Mouse (Mus musculus): ENCODE measurements at regions not wholly inside any gene's neighbourhood (a gene's known extent, or its start where the extent isn't known, plus 50 kb on each side); places are given as distances from the start of the nearest gene placed in this dataset.

DNA sequence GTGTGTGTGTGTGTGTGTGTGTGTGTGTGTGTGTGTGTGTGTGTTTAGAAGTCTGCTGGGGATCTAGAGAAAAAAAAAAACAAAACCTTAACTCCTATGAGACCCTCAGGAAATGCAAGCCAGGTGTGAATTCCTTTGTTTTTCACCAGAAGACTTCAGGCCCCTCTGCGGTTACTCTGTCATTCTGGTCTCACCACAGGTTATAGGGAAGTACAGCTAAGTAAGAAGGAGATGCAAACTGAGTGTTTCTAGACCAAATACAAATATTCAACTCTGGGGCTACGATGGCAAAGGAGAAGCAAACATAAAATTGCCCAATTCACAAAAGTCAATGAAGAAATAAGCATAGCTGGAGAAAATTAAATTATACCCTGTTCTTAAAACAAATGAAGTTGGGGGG, 54.9 kb upstream of the Basp1 start:
- DNase-seq (ENCODE audit: extremely low spot score in 1 of 2, low spot score in 1 of 2) = no peak

DNA sequence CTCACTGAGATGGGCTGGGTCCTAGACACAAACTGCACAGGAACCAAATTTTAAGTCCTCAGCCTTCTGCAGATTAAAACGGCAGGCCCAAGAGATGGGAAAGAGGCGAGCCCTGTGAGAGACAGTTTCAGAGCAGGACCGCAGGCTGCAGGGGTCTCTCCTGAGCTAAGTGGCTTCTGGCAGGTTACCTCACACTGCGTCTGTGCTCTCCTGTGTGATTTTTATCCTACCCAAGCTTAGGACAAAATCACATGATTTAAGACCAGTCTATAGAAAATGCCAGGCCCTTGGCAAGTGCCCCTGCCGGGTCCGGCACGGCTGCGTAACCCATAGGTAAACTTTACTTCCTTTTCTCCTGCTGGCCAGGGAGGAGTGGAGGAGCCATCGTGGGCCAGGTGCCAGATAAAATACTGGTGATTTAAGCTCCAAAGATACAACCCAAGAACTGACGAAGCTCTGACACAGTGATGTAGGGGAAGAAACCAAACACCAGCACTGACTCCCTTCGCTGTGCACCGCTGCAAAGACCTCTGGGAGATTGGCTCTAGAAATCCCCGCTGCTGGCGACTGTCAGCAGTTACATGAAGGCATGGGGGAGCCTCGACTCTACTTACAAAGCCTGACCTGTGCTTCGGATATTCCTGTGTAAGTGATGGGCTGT, 55.8 kb upstream of the Basp1 start:
- no peak for DNase-seq (ENCODE audit: extremely low spot score in 1 of 2, low spot score in 1 of 2)

DNA sequence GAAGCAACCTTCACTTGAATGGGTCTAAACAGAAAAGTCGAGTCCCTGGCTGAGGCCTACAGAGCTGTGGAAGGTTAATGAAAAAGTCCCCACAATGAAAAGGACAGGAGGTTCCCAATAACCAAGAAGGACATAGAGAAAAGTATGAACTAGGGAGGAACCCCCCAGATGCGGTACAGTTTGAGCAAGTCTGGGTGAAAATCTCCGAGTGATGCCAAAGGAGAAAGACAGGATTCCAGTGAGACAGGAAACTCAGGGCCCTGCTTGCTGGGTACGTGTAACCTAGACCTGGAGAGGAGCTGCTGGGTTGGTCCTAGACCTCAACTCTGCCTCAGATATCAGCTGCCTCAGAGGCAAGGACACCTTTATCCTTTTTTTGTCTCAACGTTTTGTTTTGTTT, 57.8 kb upstream of the Basp1 start:
- DNase-seq (ENCODE audit: extremely low spot score in 1 of 2, low spot score in 1 of 2) = no peak

DNA sequence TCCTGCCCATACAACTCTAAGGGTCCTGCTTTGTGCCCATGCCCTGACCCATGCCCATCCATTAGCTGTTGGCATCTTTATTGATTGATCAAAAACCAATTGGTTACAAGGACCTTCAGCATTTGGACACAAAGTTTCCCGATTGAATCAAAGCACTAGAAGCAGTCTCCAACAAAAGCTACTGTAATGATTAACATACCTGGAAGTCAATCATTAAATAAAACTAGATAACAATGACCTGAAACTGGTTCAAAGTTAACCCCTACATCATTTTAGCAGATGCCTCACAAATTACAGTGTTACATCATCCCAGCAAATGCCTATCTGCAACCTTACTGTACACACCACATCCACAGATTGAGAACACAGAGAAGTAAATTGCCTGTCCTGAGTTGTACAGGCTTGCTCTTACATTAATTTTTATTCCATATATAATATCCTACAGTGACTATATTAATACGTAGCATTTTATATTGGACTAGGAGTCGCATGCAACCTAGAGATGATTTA, 59.7 kb upstream of the Basp1 start:
- no peak for DNase-seq (ENCODE audit: extremely low spot score in 1 of 2, low spot score in 1 of 2)

DNA sequence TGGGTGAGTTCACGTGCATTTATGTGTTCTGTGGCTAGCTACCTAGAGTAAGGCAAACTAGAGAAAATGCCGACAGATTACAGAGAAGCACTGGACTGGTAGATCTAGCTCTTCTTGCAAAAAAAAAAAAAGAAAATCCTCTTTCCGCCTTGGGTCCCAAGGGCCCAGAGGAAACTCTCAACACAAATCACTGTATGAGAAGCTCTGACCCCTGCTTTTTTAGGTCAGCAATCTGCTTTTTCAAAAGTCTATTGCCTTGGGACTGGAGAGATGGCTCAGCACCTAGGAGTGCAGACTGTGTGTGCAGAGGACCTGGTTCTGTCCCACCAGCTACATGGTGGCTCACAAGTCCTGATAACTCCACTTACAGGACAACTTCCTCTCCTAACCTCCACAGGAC, 60.5 kb upstream of the Basp1 start:
- no peak for DNase-seq (ENCODE audit: extremely low spot score in 1 of 2, low spot score in 1 of 2)

DNA sequence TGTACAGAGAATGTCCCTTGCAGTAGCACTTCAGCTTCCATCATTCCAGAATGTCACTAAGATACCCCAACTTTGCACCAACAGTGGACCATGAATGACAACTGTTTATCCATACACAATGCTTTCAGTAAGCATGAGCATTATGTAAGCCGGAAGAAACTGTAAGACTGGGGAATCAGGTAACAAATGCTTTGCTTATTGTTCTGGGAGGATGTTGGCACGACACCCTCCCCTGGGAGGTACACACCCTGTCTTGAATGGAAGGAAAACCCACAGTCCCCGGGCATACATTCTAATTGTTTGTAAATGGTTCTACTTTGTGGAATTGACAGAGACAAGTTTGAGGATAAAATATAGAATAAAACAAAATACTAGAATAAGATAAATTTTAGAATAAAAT, 69.0 kb upstream of the Basp1 start:
- no peak for DNase-seq (ENCODE audit: extremely low spot score in 1 of 2, low spot score in 1 of 2)

DNA sequence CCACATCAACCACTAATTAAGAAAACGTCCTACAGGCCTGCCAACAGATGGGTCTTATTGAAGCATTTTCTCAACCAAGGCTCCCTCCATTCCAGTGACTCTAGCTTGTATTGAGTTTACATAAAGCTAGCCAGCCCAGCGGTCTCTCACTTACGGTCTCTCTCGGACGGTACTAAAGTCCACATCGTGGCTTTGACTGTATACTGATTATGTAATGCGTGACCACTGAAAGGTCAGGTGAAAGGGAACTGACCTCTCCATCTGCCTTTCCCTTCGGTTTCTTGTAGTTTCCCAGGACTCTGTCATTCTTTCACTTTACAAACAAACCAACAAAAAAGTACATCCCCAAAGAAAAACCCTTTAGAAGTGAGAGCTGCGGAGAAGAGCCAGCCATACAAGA, 71.8 kb upstream of the Basp1 start:
- DNase-seq (ENCODE audit: extremely low spot score in 1 of 2, low spot score in 1 of 2) = no peak

DNA sequence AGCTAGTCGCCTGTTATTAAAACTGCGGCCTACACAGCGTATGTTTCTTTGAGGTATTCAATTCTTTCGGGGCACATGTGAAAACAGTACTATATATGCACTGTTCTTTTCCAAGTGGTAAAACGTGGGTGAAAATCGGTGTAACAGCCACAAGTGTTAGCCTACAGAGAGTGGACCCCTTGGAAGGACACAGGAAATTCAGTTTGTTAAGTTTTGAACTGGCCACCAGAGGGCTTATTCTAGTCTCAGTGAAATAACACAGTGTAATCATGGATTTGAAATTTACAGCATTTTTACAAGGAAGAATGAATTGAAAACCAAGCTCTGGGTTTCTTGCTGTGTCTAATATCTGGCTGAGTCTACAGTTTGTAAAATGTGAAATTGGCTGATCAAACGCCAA, 72.6 kb upstream of the Basp1 start:
- peak in 1 of 2 experiments; percentile 40 for DNase-seq (ENCODE audit: extremely low spot score in 1 of 2, low spot score in 1 of 2)

DNA sequence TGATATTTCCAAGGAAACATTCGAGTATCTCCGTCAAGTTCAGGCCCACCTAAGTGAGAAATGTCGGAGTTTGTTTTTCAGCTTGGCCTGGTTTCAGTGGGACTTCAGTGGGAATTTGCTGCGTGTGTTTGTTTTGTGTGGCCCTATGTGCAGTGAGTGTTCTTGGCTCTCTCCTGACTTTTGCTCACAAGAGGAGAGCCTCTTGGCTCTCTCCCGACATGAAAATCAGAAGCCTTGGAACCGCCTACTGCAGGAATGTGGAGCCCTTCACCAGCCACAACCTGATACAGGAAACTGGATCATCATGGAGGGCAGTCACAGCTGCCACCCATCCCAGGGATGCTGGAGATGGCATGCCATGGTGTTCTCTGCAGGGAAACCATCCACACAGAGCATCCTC, 76.2 kb upstream of the Basp1 start:
- DNase-seq (ENCODE audit: extremely low spot score in 1 of 2, low spot score in 1 of 2) = no peak

DNA sequence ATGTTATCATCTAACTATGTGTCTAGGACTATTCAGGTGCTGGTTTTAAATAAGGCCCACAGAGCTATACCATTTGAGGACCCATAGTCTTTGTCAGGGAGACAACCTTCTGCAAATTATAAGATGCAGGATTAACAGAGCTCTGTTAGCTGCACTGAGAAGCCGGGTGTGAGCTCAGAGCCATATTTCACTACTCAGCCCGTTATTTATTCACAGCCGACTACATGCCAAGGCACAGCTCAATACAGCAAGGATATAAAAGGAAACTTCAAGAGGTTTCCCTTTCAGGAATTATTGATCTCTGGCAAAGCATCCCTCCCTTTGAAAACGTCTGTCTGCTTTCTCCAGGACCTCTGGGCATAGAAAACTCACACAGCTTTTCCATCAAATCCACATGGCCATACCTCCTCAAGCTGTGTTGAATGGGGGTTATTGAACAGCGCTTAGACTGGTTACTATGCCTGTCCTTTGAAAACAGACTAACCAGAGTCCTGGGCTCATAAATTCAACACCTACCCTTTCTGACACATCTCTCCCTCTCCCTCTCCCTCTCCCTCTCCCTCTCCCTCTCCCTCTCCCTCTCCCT, 78.7 kb upstream of the Basp1 start:
- no peak for DNase-seq (ENCODE audit: extremely low spot score in 1 of 2, low spot score in 1 of 2)

DNA sequence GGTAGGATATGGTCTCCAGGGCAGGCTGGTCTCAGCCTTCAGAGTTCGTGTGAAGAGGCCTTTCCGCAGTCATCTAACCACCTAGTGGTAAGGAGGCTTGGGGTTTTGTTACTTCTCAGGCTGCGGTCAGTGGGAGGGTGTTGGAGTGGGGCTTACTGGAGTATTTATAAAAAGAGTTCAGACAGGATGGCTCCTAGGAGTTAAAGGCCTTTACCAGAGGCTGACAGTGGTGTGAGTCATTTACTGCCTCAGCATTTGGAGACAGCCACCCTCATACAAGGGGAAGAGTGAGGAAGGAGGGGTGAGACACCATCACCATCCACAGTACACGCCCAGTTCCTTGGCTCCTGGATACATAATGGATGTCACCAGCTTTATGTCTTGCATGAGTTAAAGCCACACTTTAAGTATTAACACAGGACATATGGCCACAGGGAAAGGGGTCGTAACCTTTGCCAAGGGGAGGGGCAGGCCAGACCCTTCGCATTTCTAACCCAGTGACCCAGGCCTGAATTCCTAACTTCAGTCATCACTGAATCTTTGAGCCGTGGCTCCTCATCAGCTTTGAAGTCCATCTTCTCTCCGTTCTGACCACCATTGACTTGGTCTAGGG, 81.2 kb upstream of the Basp1 start:
- no peak for DNase-seq (ENCODE audit: extremely low spot score in 1 of 2, low spot score in 1 of 2)

DNA sequence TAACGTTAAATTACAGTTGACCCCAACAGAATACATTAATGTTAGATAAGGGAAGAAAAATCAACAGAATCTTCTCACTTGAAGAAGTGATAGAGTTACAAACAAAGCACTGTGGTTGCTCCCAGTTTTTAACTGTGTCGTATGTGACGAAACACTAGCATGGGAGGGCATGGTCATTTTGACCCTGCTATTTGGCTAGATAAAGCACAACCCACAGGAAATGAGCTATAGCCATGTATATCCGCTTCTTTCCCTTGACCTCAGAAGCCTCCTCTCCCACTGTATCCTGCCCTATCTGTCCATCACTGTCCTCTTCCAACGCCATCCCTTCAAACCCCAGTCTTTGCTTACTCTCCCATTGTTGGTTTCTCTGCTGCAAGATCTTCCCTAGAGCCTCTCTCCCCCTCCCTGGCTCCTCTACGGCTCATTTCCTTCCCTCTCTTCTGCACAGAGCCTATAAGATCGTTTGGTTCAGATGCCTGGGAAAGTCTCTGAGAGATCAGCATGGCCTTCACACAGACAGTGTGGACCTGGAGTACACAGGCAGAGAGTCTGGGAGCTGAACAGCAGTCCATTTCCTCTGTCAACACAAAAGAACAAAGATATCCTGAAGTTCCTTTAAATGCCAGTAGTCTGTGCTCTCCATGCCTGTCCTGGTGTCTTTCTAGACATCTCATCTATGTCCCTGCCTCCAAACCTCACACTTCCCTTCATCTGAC, 82.5 kb upstream of the Basp1 start:
- DNase-seq (ENCODE audit: extremely low spot score in 1 of 2, low spot score in 1 of 2) = no peak

DNA sequence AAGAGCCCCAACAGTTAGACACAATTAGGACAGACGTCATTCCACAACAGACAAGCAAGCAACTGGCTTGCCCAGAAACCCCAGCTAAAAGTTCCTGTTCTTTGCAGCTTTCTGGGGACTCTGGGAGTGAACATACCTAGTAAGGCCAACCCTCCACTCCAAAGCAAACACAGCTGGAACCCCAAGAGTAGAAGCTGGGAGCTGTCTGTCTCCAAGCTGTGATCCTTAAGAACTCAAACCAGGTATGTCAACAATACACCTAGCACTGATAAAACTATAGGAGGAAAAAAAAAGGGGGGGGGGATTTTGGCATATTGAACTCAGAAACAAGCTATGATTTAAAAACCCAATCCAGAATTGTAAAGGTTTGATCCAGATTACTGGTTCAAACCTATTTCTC, 84.2 kb upstream of the Basp1 start:
- DNase-seq (ENCODE audit: extremely low spot score in 1 of 2, low spot score in 1 of 2) = no peak

DNA sequence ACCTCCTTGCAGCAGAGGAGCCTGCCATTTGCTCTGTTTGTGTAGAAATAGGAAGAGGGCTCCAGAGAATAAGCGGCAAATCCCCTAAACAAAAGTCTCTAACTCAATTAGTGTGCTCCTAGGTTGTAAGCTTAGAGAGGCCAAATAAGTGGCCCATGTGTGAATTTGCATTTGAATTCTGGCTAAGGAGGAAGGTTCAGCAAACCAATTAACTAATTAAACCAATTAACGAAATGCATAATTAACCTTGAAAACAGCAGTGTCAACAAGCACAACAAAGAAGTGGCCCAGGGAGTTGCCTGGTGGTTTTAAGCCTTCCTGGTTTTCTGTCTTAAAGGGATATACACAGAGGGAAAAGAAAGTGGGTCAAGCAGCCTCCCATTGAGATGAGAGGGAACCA, 84.9 kb upstream of the Basp1 start:
- no peak for DNase-seq (ENCODE audit: extremely low spot score in 1 of 2, low spot score in 1 of 2)

DNA sequence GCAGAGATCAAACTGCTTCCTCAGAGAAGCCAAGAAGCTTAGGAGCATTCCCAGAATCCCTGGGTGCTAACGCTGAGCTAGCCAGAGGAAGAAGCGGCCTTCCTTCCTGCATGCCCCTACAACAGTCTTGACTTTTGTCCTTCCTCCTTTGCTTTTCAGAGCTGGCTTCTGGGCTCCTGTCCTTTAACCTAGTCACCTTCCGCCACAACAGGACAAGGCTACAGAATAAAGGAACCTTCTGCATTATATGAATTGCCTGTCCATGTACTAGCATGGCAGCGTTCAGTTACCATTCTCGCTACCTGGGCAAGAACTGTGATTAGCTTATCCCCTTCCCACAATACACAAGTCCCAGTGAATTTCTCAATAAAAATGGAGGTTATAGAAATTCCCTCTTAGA, 88.9 kb upstream of the Basp1 start:
- DNase-seq (ENCODE audit: extremely low spot score in 1 of 2, low spot score in 1 of 2) = no peak

DNA sequence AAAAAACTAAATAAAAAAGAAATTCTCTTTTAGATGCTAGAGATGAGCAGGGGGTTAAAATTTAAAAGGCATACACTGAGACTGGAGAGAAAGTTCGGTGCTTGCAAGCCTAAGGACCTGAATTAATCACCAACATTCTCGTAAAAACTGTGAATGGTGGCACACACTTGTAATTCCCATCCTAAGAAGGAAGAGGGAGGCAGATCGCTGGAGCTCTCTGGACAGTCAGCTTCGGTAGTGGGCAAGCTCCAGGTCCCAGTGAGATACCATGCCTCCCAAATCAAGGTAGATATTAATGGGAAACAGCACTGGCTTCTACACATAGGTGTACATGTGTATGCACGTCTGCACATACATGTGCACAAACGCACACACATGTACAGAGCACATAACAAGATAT, 89.5 kb upstream of the Basp1 start:
- no peak for DNase-seq (ENCODE audit: extremely low spot score in 1 of 2, low spot score in 1 of 2)

DNA sequence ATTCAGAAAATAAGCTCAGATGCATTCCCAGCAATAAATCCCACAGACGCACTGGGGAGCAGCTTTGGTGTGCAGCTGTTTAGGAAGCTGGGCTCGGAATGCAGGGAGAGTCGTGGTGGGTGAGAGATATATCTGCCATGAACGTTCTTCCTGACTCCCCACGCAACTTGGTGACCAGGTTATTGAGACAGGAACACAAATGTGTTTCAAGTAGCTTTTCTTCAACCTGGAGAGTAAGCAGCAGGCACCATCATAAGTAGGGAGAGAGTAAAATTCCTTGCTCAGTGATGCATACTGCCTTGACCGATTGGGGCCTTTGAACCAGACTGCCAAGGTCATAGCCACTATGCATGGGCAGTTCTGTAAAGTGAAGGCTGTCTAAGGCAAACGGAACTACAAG, 95.6 kb upstream of the Basp1 start:
- no peak for DNase-seq (ENCODE audit: extremely low spot score in 1 of 2, low spot score in 1 of 2)

DNA sequence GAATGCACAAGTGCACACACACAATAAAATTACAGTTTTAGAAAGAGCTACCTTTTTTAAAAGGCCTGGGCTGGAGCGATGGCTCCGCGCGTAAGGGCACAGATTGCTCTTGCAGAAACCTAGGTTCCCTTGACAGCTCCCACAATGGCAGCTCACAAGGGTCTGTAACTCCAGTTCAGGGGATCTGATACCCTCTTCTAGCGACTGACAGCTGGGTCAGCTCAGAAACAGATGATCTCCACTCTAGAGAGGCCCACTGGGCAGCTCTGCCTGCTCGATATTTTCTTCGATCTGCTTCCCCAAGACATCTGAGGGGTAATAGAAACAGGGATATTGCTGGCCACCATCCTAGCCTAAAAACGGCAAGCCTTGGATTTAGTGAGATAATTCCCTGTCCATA, 96.0 kb upstream of the Basp1 start:
- no peak for DNase-seq (ENCODE audit: extremely low spot score in 1 of 2, low spot score in 1 of 2)

DNA sequence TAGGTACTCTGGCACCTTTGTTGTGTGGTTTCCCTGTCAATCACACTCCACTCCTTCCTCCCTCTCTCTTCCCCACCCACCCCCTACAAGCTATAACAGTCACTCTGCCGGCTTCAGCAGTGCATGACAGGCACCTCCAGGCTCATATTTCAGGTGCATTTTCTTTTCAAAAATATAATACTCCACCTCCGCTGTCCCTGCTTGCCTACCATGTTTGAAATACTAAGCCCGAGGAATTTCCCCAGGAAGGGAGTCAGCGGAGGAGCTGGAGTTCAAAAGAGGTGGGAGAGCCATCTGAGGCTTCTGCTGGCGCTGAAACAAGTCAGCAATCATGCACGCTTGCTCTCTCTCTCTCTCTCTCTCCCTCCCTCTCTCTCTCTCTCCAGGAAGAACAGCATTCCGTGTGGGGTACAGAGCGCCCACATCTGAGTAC, 96.5 kb upstream of the Basp1 start:
- DNase-seq (ENCODE audit: extremely low spot score in 1 of 2, low spot score in 1 of 2) = peak in 1 of 2 experiments; percentile 35

DNA sequence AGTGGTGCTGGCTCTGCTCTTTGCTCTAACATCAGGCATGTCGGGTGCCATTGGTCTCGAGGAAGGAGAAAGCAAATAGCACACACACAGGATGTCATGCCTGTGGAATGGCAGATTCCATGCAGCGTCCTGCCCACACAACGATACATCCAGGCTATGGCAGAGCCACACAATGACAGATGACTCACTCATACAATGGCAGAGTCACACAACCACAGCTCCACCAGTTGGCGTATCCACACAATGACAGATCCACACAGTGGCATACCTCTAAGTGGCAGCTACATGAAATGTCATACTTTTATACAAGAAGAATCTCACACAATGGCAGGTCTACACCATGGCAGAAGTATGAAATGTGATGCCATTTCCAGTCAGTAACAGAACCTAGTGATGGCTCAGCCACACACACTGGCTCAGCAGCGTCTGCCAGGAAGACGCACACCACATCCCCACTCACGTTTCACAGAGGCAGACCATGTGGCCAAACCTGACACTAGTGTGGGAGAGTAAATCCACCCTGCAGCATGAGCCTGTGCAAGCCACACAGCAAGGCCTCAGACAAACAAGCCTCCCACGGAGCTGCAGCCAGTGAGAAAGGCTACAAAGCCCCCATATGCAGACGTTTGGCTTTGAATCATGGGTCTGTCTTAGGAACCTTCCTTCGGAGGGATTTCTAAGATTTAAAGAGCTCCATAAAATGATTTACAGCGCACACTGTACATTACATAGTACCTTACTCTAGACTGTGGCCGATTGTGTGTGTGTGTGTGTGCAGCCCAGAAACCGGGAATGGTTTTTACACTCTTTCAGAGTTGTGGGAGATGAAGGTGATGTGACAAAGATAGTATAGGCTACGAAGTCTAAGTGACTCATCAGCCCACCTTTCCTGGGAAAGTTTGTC, 104.0 kb upstream of the Myo10 start:
- DNase-seq (ENCODE audit: extremely low spot score in 1 of 2, low spot score in 1 of 2) = peak in 1 of 2 experiments; percentile 27

DNA sequence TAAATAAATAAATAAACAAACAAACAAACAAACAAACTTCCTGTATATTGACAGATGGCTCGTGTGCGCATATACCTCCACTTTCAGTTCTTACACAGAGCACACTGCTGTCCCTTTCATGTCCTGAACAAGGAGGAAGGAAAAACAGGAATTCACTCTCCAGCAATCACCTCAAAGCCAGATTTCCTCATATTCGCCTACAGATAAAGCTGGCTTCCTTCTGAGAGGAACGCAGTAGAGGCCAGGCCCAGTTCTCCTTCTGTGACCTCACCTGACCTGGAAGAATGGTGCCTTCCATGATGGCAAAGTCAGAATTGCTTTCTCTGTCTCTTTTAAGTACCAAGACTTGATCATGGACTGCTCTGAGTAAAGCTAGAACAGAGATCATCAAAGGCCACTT, 98.1 kb upstream of the Myo10 start:
- no peak for DNase-seq (ENCODE audit: extremely low spot score in 1 of 2, low spot score in 1 of 2)

Measured in frontal cortex, adult 2 months (tissue).